Mouse (Mus musculus) midbrain, embryonic 11.5 days (tissue): ENCODE results near the gene Arrb1. TPM values are rescaled to one million over a fixed set of nuclear protein-coding genes. Genes with fewer than 3 reads are reported as not detected.

Experiments used
- ATAC-seq: fragments of 200-750 bp; cut with Nextera tagmentation; 2 replicates; pipeline ENCODE4 v1.8.0; 2017; ENCODE audit warnings: moderate TSS enrichment, moderate library complexity; ENCODE audit not compliant: low FRiP score
- DNase-seq: peaks from one replicate; pipeline ENCODE4 v3.0.0; 2015; ENCODE audit warnings: low spot score; ENCODE audit errors: missing footprints
- H3K27ac ChIP-seq: fragments of 300-500 bp; sonication (generic); 2 replicates; pipeline ENCODE4 v1.5.1; 2014; ENCODE audit warnings: low read depth, low read length
- H3K27me3 ChIP-seq: fragments of 300-500 bp; sonication (generic); 2 replicates; pipeline ENCODE4 v1.6.1; 2014; ENCODE audit warnings: mild to moderate bottlenecking, low read length, moderate library complexity, mixed read lengths; ENCODE audit not compliant: control insufficient read depth, insufficient read depth
- H3K36me3 ChIP-seq: fragments of 300-500 bp; sonication (generic); 2 replicates; pipeline ENCODE4 v1.6.1; 2014; ENCODE audit warnings: mild to moderate bottlenecking, low read length, moderate library complexity, mixed read lengths; ENCODE audit not compliant: control insufficient read depth, insufficient read depth
- H3K4me1 ChIP-seq: fragments of 300-500 bp; sonication (generic); 2 replicates; pipeline ENCODE4 v1.6.1; 2014; ENCODE audit warnings: low read length; ENCODE audit not compliant: control insufficient read depth, insufficient read depth
- H3K4me2 ChIP-seq: fragments of 300-500 bp; sonication (generic); 2 replicates; pipeline ENCODE4 v1.6.1; 2014; ENCODE audit warnings: mild to moderate bottlenecking, moderate library complexity
- H3K4me3 ChIP-seq: fragments of 300-500 bp; sonication (generic); 2 replicates; pipeline ENCODE4 v1.5.1; 2014; ENCODE audit warnings: low read depth, low read length
- H3K9ac ChIP-seq: fragments of 300-500 bp; sonication (generic); 2 replicates; pipeline ENCODE4 v1.6.1; 2014; ENCODE audit warnings: low read length
- H3K9me3 ChIP-seq: fragments of 300-500 bp; sonication (generic); 2 replicates; pipeline ENCODE4 v1.6.1; 2016; ENCODE audit warnings: low read length; ENCODE audit not compliant: control insufficient read depth
- WGBS: fragments of 180-500 bp; shearing (Covaris S2); extraction: QIAGEN DNeasy Blood & Tissue Kit; methylation state at CpG from one replicate; pipeline ENCODE4 v1.1.7; 2014; 5-methylcytosine and 5-hydroxymethylcytosine counted together
- polyA plus RNA-seq: library from polyadenylated mRNA; unstranded; fragments of >200 nt; fragmentation: Nextera tagmentation; extraction: Ambion mirVana; gene quantifications from 2 replicates; pipeline ENCODE4 v1.2.1, GENCODE M21; 2014

Arrb1 gene
- polyA plus RNA-seq, 1 experiment from 2014 or later = 4.6 TPM

DNA sequence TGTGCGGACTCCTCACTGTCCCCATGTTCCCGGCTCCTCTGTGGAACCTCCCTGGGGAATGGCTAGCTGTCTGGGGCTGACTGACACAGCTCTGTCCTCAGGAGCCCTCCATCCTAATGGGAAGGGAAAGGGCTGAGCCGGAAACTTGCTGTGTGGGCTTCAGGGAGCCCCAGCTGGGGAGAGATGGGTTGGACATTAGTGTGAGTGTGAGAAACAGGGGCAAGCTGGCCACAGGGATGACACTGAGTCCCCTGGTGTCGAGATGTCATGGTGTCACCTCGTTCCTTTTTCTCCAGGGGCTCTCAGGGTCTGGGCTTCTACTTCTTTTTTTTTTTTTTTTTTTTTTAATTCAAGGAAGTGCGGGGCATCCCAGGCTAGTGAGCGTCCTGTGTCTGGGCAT is 47.0 kb downstream of the Arrb1 start:
- Histone ChIP-seq H3K4me1 (peaks cover 16% of the 10 kb centered on the region), H3K4me3 (no peak overlapping the region), H3K27me3 (peaks cover 2% of the 10 kb centered on the region; the same call in 1 of the 2 replicates), H3K4me2 (no peak overlapping the region), H3K9ac (no peak overlapping the region), H3K9me3 (no peaks in the 10 kb centered on the region), H3K27ac (no peak overlapping the region), H3K36me3 (no peaks in the 10 kb centered on the region)
- ATAC-seq (0 out of 2 replicates have a peak, but pooled peaks have one; percentile 23), DNase-seq (no peak)
- WGBS = 51% methylated on average over 7 of the region's 7 CpGs

DNA sequence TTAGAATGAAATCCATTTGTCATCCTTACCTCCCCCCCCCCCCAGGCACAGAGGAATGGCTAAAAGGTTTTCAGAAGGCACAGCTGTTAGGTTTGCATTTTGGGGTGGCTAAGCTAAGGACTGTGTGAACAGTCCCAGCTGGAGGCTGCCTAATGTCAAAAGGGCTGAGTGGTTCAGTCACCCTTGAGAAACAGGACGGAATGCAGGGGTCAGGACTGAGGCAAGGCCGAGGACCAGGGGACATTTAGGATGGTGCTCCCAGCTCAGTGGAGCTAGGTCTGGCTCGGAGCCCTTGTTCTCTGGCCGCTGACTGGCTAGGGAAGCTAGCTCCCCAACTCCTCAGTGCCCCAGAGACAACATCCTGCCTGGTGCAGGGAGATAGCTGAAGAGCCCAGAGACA is 47.6 kb downstream of the Arrb1 start:
- Histone ChIP-seq H3K36me3 (no peaks in the 10 kb centered on the region), H3K9me3 (no peaks in the 10 kb centered on the region), H3K9ac (no peak overlapping the region), H3K27me3 (peaks cover 2% of the 10 kb centered on the region; the same call in 1 of the 2 replicates), H3K4me1 (peaks cover 21% of the 10 kb centered on the region), H3K4me3 (no peak overlapping the region), H3K27ac (no peak overlapping the region), H3K4me2 (no peak overlapping the region)
- 40% methylated on average over 4 of the region's 4 CpGs for WGBS
- ATAC-seq = no peak
- DNase-seq = no peak

DNA sequence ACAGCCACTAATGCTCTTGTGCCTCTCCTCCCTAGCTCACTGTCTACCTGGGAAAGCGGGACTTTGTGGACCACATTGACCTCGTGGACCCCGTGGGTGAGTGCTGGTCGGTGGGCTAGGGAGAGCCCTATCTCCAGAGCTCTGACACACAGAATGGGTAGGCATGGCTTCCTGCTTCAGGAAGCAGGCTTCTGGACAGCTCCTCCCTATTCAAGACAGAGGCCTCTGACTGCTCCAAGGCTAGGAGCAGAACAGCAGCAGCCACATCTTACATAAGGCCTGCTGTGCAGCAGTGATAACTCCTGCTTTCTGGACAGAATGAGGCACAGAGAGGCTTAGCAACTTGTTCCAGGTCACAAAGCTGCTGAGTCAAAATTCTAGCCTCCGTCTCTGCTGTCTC is 48.4 kb downstream of the Arrb1 start:
- Histone ChIP-seq H3K4me2 (no peak overlapping the region), H3K36me3 (no peaks in the 10 kb centered on the region), H3K27me3 (peaks cover 9% of the 10 kb centered on the region; the same call in 1 of the 2 replicates), H3K4me3 (no peak overlapping the region), H3K27ac (no peak overlapping the region), H3K9ac (no peak overlapping the region), H3K4me1 (peaks cover 21% of the 10 kb centered on the region), H3K9me3 (no peaks in the 10 kb centered on the region)
- DNase-seq = no peak
- WGBS = 87% methylated on average over 5 of the region's 5 CpGs
- ATAC-seq = no peak

DNA sequence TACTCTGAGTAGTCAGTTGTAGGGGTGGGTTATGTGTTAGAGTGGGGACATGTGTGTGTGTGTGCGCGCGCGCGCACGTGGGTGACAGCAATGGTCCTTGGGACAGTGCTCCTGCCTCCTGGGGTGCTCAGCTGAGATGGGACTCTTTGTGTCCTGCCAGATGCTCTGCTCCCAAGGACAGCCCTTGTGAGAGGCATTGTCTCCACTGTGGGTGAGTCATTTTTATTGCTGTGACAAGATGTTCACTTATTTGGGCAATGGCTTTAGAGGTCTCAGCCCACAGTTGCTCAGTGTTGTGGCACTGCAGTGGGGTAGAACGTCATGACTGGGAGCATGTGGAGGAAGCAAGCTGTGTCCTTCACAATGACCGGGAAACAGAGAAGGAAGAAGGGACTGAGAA is 50.7 kb downstream of the Arrb1 start:
- ATAC-seq = no peak
- DNase-seq = no peak
- no peak overlapping the region for H3K27ac ChIP-seq
- H3K4me2 ChIP-seq = no peak overlapping the region
- no peaks in the 10 kb centered on the region for H3K36me3 ChIP-seq
- no peak overlapping the region for H3K4me3 ChIP-seq
- H3K27me3 ChIP-seq = peaks cover 10% of the 10 kb centered on the region; the same call in 1 of the 2 replicates
- H3K9ac ChIP-seq = no peak overlapping the region
- no peaks in the 10 kb centered on the region for H3K9me3 ChIP-seq
- peaks cover 14% of the 10 kb centered on the region for H3K4me1 ChIP-seq
- 91% methylated on average over 8 of the region's 8 CpGs for WGBS

DNA sequence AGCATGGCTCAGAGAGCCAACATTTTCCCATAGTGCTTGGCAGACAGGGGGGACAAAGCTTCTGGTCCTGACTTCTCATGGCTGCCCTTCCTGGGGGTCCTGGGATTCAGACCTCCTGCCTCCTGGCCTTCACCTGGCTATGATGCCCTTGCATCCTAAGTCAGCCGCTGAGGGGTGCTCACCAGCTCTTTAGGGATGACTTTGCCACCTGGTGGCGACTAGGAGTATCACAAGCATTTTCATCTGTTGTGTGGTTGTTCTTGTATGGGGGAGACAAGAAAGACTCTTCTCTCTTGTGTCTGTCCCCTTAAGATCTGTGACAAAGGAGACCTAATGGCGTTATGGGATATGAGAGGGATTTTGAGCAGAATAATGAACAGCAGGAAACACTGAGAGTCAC is 54.8 kb downstream of the Arrb1 start:
- 9% methylated on average over 3 of the region's 3 CpGs for WGBS
- no peak overlapping the region for H3K4me2 ChIP-seq
- 0 out of 2 replicates have a peak, but pooled peaks cover 3% of the 10 kb centered on the region for H3K36me3 ChIP-seq
- DNase-seq (peak; percentile 97), ATAC-seq (peak; percentile 43; the same call in 1 of the 2 replicates)
- no peaks in the 10 kb centered on the region for H3K9me3 ChIP-seq
- H3K4me1 ChIP-seq = peaks cover 10% of the 10 kb centered on the region
- no peak overlapping the region for H3K4me3 ChIP-seq
- H3K9ac ChIP-seq = no peak overlapping the region
- peaks cover 10% of the 10 kb centered on the region; the same call in 1 of the 2 replicates for H3K27me3 ChIP-seq
- no peak overlapping the region for H3K27ac ChIP-seq

DNA sequence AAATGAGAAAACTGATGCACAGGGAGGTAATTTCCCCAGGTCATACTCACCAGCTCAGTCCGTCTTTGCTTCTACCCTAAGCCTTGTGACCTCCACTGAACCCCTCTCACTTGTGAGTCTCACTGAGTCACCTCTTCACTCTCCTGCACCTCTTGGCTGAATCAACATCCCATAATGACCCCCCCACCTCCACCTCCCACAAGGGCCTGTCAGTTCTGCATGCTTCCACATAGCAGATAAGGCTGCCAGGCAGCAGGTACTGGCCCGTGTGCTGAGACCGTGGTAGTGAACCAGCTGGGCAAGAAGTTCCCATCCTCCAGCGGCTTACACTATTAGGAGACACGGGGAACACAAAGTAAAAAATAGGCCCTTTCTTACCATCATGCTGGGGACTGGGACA is 55.4 kb downstream of the Arrb1 start:
- 72% methylated on average over 5 of the region's 5 CpGs for WGBS
- H3K4me1 ChIP-seq = peaks cover 10% of the 10 kb centered on the region
- H3K9me3 ChIP-seq = no peaks in the 10 kb centered on the region
- H3K27me3 ChIP-seq = peaks cover 10% of the 10 kb centered on the region; the same call in 1 of the 2 replicates
- no peak overlapping the region for H3K9ac ChIP-seq
- no peak overlapping the region for H3K4me3 ChIP-seq
- no peak overlapping the region for H3K27ac ChIP-seq
- DNase-seq (no peak), ATAC-seq (0 out of 2 replicates have a peak, but pooled peaks have one; percentile 13)
- no peak overlapping the region for H3K4me2 ChIP-seq
- H3K36me3 ChIP-seq = 0 out of 2 replicates have a peak, but pooled peaks cover 3% of the 10 kb centered on the region

DNA sequence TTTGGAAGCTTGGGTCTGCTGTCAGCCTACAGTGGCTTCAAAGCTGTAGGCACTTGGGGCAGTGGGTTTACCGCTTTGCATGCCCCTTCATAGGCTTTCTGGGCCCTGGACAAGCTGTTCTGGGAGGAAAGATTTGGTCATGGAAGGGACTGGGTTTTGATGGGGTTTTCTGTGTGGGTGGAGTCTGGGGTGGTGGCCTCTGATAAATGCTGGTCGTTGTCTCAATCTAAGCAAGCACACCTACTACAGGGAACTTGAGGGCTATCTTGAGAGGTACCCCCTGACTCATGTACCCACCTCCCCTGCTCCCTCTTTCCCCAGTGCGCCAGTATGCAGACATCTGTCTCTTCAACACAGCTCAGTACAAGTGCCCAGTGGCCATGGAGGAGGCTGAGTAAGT is 57.4 kb downstream of the Arrb1 start:
- Histone ChIP-seq H3K9me3 (no peaks in the 10 kb centered on the region), H3K27ac (no peak overlapping the region), H3K36me3 (0 out of 2 replicates have a peak, but pooled peaks cover 3% of the 10 kb centered on the region), H3K4me2 (no peak overlapping the region), H3K4me1 (peaks cover 2% of the 10 kb centered on the region; the same call in 1 of the 2 replicates), H3K4me3 (no peak overlapping the region), H3K27me3 (peaks cover 10% of the 10 kb centered on the region; the same call in 1 of the 2 replicates), H3K9ac (no peak overlapping the region)
- WGBS = 90% methylated on average over 3 of the region's 3 CpGs
- DNase-seq (no peak), ATAC-seq (no peak)

DNA sequence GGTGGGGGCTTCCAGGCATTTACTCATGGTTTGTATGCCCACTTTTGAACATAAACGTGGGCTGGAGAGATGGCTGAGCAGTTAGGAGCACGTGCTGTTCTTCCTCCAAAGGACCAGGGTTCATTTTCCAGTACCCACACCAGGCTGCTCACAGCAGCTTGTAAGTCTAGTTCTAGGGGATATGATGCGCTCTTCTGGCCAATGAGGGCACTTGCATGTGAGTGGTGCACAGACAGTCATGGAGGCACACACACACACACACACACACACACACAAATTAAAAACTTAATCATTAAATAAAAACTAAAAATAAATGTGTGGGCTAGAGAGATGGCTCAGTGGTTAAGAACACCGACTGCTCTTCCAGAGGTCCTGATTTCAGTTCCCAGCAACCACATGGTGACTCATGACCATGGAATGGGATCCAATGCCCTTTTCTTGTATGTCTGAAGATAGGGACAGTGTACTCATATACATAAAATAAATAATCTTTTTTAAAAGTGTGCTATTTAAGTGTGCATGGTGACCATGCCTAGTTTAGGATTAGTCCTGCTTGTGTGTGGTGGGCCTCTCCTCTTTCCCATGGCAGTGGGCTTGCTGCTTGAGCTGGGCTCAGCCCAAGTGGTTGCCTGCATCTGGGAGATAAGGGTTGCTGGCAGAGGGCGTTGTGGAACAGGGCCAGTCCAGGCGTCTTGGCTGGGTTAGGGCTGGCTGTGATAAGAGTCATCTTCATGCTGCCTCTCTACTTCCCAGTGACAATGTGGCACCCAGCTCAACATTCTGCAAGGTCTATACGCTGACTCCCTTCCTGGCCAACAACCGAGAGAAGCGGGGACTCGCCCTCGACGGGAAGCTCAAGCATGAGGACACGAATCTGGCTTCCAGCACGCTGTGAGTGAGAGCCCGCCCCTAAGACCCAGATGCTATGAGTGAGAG is 58.9 kb downstream of the Arrb1 start:
- no peaks in the 10 kb centered on the region for H3K4me1 ChIP-seq
- WGBS = 87% methylated on average over 15 of the region's 15 CpGs
- H3K9ac ChIP-seq = no peak overlapping the region
- H3K4me3 ChIP-seq = no peak overlapping the region
- H3K27ac ChIP-seq = no peak overlapping the region
- no peak for DNase-seq
- H3K27me3 ChIP-seq = peaks cover 2% of the 10 kb centered on the region; the same call in 1 of the 2 replicates
- no peak for ATAC-seq
- no peak overlapping the region for H3K4me2 ChIP-seq
- 0 out of 2 replicates have a peak, but pooled peaks cover 3% of the 10 kb centered on the region for H3K36me3 ChIP-seq
- no peaks in the 10 kb centered on the region for H3K9me3 ChIP-seq

DNA sequence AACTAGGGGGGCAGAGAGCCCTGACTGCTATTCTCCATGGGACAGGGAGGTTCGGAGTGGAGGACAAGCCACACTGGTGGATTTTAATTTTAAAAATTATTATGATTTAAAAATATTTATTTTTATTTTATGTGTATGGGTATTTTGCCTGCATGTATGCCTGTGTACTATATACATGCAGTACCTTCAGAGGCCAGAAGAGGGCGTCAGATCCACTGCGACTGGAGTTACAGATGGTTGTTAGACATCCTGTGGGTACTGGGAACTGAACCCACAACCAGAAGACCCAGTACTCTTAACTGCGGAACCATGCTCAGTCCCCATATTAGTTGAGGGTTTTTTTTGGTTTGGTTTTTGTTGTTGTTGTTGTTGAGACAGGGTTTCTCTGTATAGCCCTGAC is 63.5 kb downstream of the Arrb1 start:
- Histone ChIP-seq H3K36me3 (0 out of 2 replicates have a peak, but pooled peaks cover 3% of the 10 kb centered on the region), H3K4me3 (no peak overlapping the region), H3K27me3 (no peaks in the 10 kb centered on the region), H3K9ac (no peak overlapping the region), H3K27ac (no peak overlapping the region), H3K9me3 (no peaks in the 10 kb centered on the region), H3K4me2 (no peak overlapping the region), H3K4me1 (no peaks in the 10 kb centered on the region)
- 74% methylated on average over 4 of the region's 4 CpGs for WGBS
- ATAC-seq (no peak), DNase-seq (no peak)
